Mouse (Mus musculus): ENCODE data around the gene Col13a1. TPM values are rescaled to one million over a fixed set of nuclear protein-coding genes. Genes with fewer than 3 reads are reported as not detected.

Col13a1 gene
- polyA plus RNA-seq, 1 experiment: 1.1 TPM

DNA sequence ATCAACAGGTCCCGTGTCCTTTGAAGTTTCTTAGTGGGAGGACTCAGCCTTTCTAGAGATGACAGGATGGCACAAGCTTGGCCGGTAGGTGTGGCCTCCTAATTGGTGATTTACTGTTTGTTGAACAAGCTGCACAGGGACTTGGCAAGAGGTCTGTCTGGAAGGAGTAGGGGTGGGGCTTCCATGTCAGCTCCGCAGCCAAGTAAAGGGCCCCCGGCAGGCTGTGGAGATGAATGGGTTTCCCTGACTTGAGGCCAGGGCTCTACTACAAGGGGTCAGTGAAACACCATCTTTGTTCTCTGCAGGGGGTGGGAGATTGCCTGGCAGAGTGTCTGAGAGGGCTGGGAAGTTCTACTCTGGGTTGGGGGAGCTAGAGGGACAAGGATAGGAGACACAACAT lies 99.5 kb downstream of the Col13a1 start:
- H3K4me3 ChIP-seq (ENCODE audit: insufficient read depth, low read length): no peak overlapping the region
- no peak for TF ChIP-seq POLR2A (IDR thresholded peaks at IDR 0.05; ENCODE audit: extremely low read depth, insufficient read depth, low read length)
- no peak for TF ChIP-seq CTCF (IDR thresholded peaks at IDR 0.05; ENCODE audit: extremely low read depth, insufficient read depth, low read length)
- H3K27ac ChIP-seq (ENCODE audit: insufficient read depth, low read length): no peak overlapping the region
- no peaks in the 10 kb centered on the region for H3K4me1 ChIP-seq (ENCODE audit: control insufficient read depth, insufficient read depth, low read length)

DNA sequence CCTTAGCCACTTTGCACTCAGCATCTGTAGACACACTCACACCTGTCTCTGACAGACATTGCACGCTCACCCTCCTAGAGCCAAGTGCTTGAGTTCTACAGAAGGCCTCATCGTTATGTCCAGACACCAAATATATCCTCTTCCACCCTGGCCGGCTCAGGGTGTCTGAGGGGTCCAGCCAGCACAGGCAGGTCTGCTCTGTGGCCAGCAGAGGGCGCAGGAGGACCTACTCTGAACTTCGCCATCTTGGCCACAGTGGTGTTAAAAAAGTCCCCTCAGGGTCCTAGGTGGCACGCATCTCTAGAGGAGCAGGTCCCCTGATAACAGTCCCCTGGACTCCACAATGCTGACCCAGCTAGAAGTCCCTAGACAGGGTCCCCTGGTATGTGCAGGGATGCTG lies 101.1 kb downstream of the Col13a1 start:
- no peak for TF ChIP-seq POLR2A (IDR thresholded peaks at IDR 0.05; ENCODE audit: extremely low read depth, insufficient read depth, low read length)
- peak; percentile 86 for TF ChIP-seq CTCF (IDR thresholded peaks at IDR 0.05; ENCODE audit: extremely low read depth, insufficient read depth, low read length)
- no peak overlapping the region for H3K4me3 ChIP-seq (ENCODE audit: insufficient read depth, low read length)
- no peak overlapping the region for H3K27ac ChIP-seq (ENCODE audit: insufficient read depth, low read length)
- no peaks in the 10 kb centered on the region for H3K4me1 ChIP-seq (ENCODE audit: control insufficient read depth, insufficient read depth, low read length)

DNA sequence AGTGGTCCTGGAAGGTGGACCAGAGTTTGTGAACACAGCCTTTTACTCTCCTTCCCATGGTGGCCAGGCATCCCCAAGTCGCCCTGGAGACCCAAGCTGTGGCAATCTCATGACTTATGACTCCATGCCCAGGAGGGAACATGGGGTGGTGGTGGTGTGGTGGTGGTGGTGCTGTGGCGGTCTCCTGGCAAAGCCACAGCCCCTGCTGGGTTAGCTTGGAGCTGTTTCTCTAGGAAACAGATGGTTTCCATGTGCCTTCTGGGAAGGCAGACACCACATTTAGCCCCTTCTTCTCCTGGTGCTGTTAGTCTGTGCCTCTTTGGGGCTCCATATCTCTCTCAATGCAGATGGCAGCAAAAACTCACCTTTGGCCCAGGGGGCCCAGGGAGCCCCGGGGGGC lies 109.1 kb downstream of the Col13a1 start:
- TF ChIP-seq CTCF (IDR thresholded peaks at IDR 0.05; ENCODE audit: extremely low read depth, insufficient read depth, low read length): no peak
- no peak for TF ChIP-seq POLR2A (IDR thresholded peaks at IDR 0.05; ENCODE audit: extremely low read depth, insufficient read depth, low read length)
- no peaks in the 10 kb centered on the region for H3K4me1 ChIP-seq (ENCODE audit: control insufficient read depth, insufficient read depth, low read length)
- no peak overlapping the region for H3K27ac ChIP-seq (ENCODE audit: insufficient read depth, low read length)

DNA sequence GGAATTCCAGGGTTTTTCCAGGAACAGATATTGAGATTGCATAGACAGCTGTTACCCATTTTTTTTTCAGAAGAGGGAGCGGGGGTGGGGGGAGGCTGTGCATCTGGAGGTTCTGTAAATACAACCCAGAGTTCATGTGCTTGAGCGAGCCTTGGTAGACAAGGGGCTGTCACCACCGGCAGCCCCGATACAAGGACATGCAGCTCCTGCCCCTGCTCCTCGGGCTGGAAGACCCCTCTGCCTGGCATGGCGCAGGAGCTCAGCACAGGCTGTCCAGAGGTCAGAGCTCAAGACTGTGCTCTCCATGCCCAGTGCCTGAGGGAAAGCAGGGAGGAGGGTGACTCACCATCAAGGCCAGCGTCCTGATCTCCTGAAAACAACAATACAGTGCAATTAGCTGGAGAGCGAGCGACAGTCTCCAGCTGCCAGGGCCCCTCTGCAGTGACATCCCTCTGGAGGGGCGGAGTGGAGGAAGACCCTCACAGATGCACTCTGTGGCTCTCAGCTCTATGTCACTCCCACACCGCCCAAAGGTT lies 112.8 kb downstream of the Col13a1 start:
- TF ChIP-seq CTCF (IDR thresholded peaks at IDR 0.05; ENCODE audit: extremely low read depth, insufficient read depth, low read length) (no peak), POLR2A (IDR thresholded peaks at IDR 0.05; ENCODE audit: extremely low read depth, insufficient read depth, low read length) (no peak)
- Histone ChIP-seq H3K4me1 (ENCODE audit: control insufficient read depth, insufficient read depth, low read length) (no peaks in the 10 kb centered on the region), H3K4me3 (ENCODE audit: insufficient read depth, low read length) (no peak overlapping the region), H3K27ac (ENCODE audit: insufficient read depth, low read length) (no peak overlapping the region)

More for the DNA sequence above, 109.1 kb downstream of the Col13a1 start:
- H3K4me3 ChIP-seq (ENCODE audit: insufficient read depth, low read length): no peak overlapping the region

DNA sequence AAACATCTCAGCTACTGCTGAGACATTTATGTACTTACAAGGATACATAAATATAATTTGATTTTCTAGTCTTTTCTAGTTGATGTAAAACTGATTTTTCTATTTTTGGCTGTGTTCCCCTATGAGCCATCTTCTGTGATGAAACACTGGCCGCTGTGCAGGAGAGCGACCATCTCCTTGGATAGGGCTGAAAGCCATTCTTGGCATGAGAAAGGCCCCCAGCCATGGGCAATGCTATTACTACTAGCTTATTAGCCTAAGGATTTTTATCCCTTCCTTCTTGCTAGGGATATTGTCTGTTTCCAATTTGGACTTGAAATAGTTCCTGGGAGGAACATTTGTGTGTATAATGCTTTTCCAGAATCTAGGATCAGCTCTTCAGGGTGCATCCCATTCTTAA lies 119.5 kb downstream of the Col13a1 start:
- no peak overlapping the region for H3K4me3 ChIP-seq (ENCODE audit: insufficient read depth, low read length)
- no peak for TF ChIP-seq CTCF (IDR thresholded peaks at IDR 0.05; ENCODE audit: extremely low read depth, insufficient read depth, low read length)
- H3K4me1 ChIP-seq (ENCODE audit: control insufficient read depth, insufficient read depth, low read length): no peaks in the 10 kb centered on the region
- H3K27ac ChIP-seq (ENCODE audit: insufficient read depth, low read length): no peak overlapping the region

DNA sequence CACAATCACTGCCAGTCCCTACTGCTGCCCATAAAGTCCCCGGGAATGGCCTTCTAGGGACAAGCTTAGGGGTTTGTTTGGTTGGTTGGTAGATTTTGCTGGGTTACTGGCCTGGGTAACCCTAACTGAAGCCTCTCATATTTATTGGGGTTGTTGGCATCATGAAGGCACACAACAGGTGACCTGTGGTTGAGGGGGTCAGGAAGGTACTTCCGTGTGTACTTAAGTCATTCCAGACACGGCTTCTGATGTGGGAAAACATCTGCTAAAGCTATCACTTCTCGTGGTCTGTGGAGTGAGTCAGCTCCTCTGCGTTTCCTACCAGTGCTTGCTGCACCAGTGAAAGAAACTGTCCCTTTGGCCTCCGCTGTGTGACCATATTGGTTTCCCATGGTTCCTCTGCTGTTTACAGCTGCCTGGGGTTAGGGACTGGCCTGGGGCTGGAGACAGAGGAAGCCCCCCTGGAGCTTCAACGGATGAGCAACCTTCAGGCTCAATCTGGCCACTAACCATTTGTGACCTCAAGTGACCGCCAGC lies 123.7 kb downstream of the Col13a1 start:
- Histone ChIP-seq H3K4me3 (ENCODE audit: insufficient read depth, low read length) (no peak overlapping the region), H3K27ac (ENCODE audit: insufficient read depth, low read length) (no peak overlapping the region), H3K4me1 (ENCODE audit: control insufficient read depth, insufficient read depth, low read length) (no peaks in the 10 kb centered on the region)
- TF ChIP-seq POLR2A (IDR thresholded peaks at IDR 0.05; ENCODE audit: extremely low read depth, insufficient read depth, low read length) (no peak), CTCF (IDR thresholded peaks at IDR 0.05; ENCODE audit: extremely low read depth, insufficient read depth, low read length) (no peak)

DNA sequence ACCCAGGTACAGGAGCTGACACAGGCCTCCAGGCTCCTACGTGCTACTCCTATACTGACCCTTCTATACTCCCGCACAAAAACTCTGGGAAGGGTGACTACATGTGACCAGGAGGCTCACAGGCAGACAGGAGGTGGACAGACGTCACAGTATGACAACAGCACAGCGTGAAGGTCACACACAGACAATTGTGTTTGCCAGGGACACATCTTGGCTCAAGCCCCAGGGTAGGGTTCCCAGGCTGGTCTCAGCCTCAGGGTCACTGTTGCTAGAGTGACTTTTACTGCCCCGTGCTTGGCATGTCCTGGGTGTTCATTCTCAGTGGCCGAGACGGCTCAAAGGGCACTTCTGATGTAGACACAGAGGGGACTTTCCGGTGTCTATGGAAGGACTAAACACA lies 126.1 kb downstream of the Col13a1 start:
- no peak overlapping the region for H3K27ac ChIP-seq (ENCODE audit: insufficient read depth, low read length)
- TF ChIP-seq POLR2A (IDR thresholded peaks at IDR 0.05; ENCODE audit: extremely low read depth, insufficient read depth, low read length) (no peak), CTCF (IDR thresholded peaks at IDR 0.05; ENCODE audit: extremely low read depth, insufficient read depth, low read length) (no peak)
- H3K4me3 ChIP-seq (ENCODE audit: insufficient read depth, low read length): no peak overlapping the region
- peaks cover 3% of the 10 kb centered on the region; the same call in 1 of the 2 replicates for H3K4me1 ChIP-seq (ENCODE audit: control insufficient read depth, insufficient read depth, low read length)

DNA sequence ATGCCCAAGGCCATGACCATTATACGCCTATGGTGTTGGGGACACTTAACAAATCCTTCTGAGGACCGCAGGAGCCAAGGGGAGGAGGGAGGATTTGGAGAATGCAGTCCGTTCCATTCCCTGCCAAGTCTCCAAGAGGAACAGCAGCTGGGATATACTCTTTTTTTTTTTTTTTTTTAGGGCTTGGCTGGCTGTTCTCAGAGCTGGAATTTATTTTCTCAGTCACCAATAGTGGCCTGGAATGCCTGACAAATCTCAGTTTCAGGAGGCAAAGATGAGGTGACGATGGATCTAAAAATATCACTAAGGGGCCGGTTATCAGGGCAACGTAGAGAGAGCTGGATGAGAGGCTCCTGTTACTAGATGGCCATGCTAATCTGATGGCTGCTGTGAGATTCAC lies 130.4 kb downstream of the Col13a1 start:
- TF ChIP-seq CTCF (IDR thresholded peaks at IDR 0.05; ENCODE audit: extremely low read depth, insufficient read depth, low read length) (no peak), POLR2A (IDR thresholded peaks at IDR 0.05; ENCODE audit: extremely low read depth, insufficient read depth, low read length) (no peak)

DNA sequence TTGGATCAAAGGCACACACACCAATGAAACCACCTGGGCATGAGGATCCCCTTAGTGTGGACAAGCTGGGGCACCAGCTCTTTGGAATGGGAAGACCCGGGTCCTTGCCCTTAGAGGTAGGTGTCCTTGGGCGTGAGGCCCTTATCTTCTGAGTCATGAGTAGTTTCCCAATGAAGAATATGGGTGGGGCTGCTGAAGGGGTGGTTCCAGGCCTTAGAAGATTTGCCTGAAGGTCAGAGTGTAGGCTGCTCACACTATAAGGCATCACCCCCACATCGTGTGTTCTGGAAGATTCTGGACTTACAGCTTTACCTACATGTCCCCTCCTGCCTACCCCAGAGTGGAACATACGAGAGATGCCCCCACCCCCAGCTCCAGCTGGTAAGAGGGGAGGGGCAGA lies 133.4 kb downstream of the Col13a1 start:
- TF ChIP-seq CTCF (IDR thresholded peaks at IDR 0.05; ENCODE audit: extremely low read depth, insufficient read depth, low read length) (no peak), POLR2A (IDR thresholded peaks at IDR 0.05; ENCODE audit: extremely low read depth, insufficient read depth, low read length) (no peak)
- H3K4me1 ChIP-seq (ENCODE audit: control insufficient read depth, insufficient read depth, low read length): peaks cover 3% of the 10 kb centered on the region; the same call in 1 of the 2 replicates
- H3K4me3 ChIP-seq (ENCODE audit: insufficient read depth, low read length): no peak overlapping the region
- no peak overlapping the region for H3K27ac ChIP-seq (ENCODE audit: insufficient read depth, low read length)

More for the DNA sequence above, 130.4 kb downstream of the Col13a1 start:
- Histone ChIP-seq H3K27ac (ENCODE audit: insufficient read depth, low read length) (no peak overlapping the region), H3K4me3 (ENCODE audit: insufficient read depth, low read length) (no peak overlapping the region), H3K4me1 (ENCODE audit: control insufficient read depth, insufficient read depth, low read length) (peaks cover 3% of the 10 kb centered on the region; the same call in 1 of the 2 replicates)

DNA sequence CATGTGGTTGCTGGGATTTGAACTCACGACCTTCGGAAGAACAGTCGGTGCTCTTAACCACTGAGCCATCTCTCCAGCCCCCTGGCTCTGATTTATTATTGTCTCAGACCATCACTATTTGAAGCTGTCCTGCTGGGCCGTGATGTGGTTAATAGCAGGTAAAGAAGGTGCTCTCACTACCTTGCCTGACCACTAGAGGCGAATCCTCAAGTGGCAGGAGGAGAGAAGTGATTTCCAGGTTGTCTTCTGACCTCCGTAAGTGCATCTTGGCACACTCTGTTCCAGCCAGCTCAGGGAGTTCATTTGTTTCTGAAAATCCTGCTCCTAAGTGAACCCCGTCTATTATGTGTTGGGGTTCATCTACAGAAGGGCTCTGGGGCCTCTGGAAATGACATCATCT lies 134.4 kb downstream of the Col13a1 start:
- Histone ChIP-seq H3K27ac (ENCODE audit: insufficient read depth, low read length) (no peak overlapping the region), H3K4me3 (ENCODE audit: insufficient read depth, low read length) (no peak overlapping the region), H3K4me1 (ENCODE audit: control insufficient read depth, insufficient read depth, low read length) (peaks cover 3% of the 10 kb centered on the region; the same call in 1 of the 2 replicates)
- TF ChIP-seq POLR2A (IDR thresholded peaks at IDR 0.05; ENCODE audit: extremely low read depth, insufficient read depth, low read length) (no peak), CTCF (IDR thresholded peaks at IDR 0.05; ENCODE audit: extremely low read depth, insufficient read depth, low read length) (0 out of 2 replicates have a peak, but pooled peaks have one; percentile 7)

Measured in cortical plate, adult 2 months (tissue).